Mouse (Mus musculus) forebrain, embryonic 11.5 days (tissue): Measurements from ENCODE around the gene Gal3st4. TPM values are rescaled to one million over a fixed set of nuclear protein-coding genes. Genes with fewer than 3 reads are reported as not detected.
A peak's percentile ranks its signal among the peaks of the same experiment; 100 is the strongest.
"Not testable (repeated sequence)": the region's sequence is repeated elsewhere in the genome, so short reads cannot be mapped to it uniquely, and the experiment has no call there.

ENCODE experiments used
- ATAC-seq: fragments of 200-750 bp; cut with Nextera tagmentation; replicated peaks from 2 replicates; pipeline ENCODE4 v1.8.0; 2017; ENCODE audit warnings: moderate TSS enrichment; ENCODE audit not compliant: low FRiP score
- DNase-seq: peaks from one replicate; pipeline ENCODE4 v3.0.0-alpha.2; 2017; ENCODE audit warnings: low spot score
- H3K27ac ChIP-seq: fragments of 300-500 bp; sonication (generic); 2 replicates; pipeline ENCODE4 v1.5.1; 2014; ENCODE audit warnings: low read depth, low read length
- H3K27me3 ChIP-seq: fragments of 300-500 bp; sonication (generic); 2 replicates; pipeline ENCODE4 v1.6.1; 2014; ENCODE audit warnings: mild to moderate bottlenecking, low read length, mixed read lengths; ENCODE audit not compliant: control insufficient read depth, insufficient read depth
- H3K36me3 ChIP-seq: fragments of 300-500 bp; sonication (generic); 2 replicates; pipeline ENCODE4 v1.6.1; 2014; ENCODE audit warnings: mild to moderate bottlenecking, low read length, moderate library complexity, mixed read lengths; ENCODE audit not compliant: control insufficient read depth, insufficient read depth
- H3K4me1 ChIP-seq: fragments of 300-500 bp; sonication (generic); replicated peaks from 2 replicates; pipeline ENCODE4 v1.6.1; 2014; ENCODE audit warnings: low read length, mixed read lengths; ENCODE audit not compliant: control insufficient read depth, insufficient read depth
- H3K4me2 ChIP-seq: fragments of 300-500 bp; sonication (generic); 2 replicates; pipeline ENCODE4 v1.6.1; 2014; ENCODE audit warnings: low read depth, mild to moderate bottlenecking, low read length, moderate library complexity, mixed read lengths; ENCODE audit not compliant: severe bottlenecking
- H3K4me3 ChIP-seq: fragments of 300-500 bp; sonication (generic); 2 replicates; pipeline ENCODE4 v1.5.1; 2014; ENCODE audit warnings: low read depth, low read length
- H3K9ac ChIP-seq: fragments of 300-500 bp; sonication (generic); 2 replicates; pipeline ENCODE4 v1.6.1; 2014; ENCODE audit warnings: low read length
- H3K9me3 ChIP-seq: fragments of 300-500 bp; sonication (generic); 2 replicates; pipeline ENCODE4 v1.6.1; 2016; ENCODE audit warnings: low read length, mixed read lengths; ENCODE audit not compliant: control insufficient read depth
- WGBS: fragments of 180-500 bp; shearing (Covaris S2); extraction: QIAGEN DNeasy Blood & Tissue Kit; methylation state at CpG from one replicate; pipeline ENCODE4 v1.1.7; 2014; 5-methylcytosine and 5-hydroxymethylcytosine counted together
- polyA plus RNA-seq: library from polyadenylated mRNA; unstranded; fragments of >200 nt; fragmentation: Nextera tagmentation; extraction: Ambion mirVana; gene quantifications from 2 replicates; pipeline ENCODE4 v1.2.1, GENCODE M21; 2014

The Gal3st4 gene
- polyA plus RNA-seq, 1 experiment from 2014 or later, result 4.6 TPM

- H3K36me3 ChIP-seq, result no peaks in the 10 kb centered on the region
- no peaks in the 10 kb centered on the region for H3K9me3 ChIP-seq
- H3K27me3 ChIP-seq, result no peaks in the 10 kb centered on the region
- H3K9ac ChIP-seq, result no peak overlapping the region
- H3K4me2 ChIP-seq, result no peak overlapping the region
- no peaks in the 10 kb centered on the region for H3K4me1 ChIP-seq
- no peak overlapping the region for H3K27ac ChIP-seq
- ATAC-seq (no peak), DNase-seq (peak; percentile 84)
- no peak overlapping the region for H3K4me3 ChIP-seq
- 25% methylated on average over 4 of the region's 4 CpGs for WGBS
Measured at GRCm38 (mm10) chr5:138222111-138222510, 50.5 kb downstream of the Gal3st4 start.

GRCm38 (mm10) chr5:138219864-138220263 is 52.8 kb downstream of the Gal3st4 start:
- no peak overlapping the region for H3K27ac ChIP-seq
- H3K9ac ChIP-seq, result no peak overlapping the region
- no peaks in the 10 kb centered on the region for H3K36me3 ChIP-seq
- no peak overlapping the region for H3K4me3 ChIP-seq
- H3K9me3 ChIP-seq, result no peaks in the 10 kb centered on the region; the same call in 1 of the 2 replicates
- ATAC-seq (no peak), DNase-seq (no peak)
- no peaks in the 10 kb centered on the region for H3K4me1 ChIP-seq
- 87% methylated on average over 2 of the region's 2 CpGs for WGBS
- H3K27me3 ChIP-seq, result no peaks in the 10 kb centered on the region
- H3K4me2 ChIP-seq, result no peak overlapping the region

DNA sequence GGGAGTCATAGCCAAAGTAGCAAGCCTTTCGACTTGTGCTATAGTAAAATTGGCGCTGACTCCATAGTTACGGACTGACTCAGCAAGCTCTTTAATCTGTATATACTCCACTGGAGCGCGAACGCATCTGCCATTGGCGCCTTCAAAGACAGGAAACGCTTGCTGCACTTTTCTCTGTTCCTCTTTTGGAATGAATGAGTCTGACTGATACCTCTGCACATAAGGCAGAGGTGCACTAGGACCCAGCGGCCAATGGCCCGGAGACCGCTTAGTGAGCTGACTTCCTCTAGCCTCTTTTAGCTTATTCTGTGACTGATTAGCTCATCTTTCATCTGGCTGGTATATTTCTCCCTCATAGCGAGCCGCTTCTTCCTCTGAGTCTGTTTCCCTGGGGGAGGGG is 56.0 kb downstream of the Gal3st4 start:
- not testable (repeated sequence) for ATAC-seq, H3K4me3 ChIP-seq, H3K9me3 ChIP-seq, H3K4me1 ChIP-seq, H3K9ac ChIP-seq, H3K36me3 ChIP-seq, H3K27me3 ChIP-seq, DNase-seq, H3K27ac ChIP-seq, H3K4me2 ChIP-seq
- WGBS, result 96% methylated on average over 13 of the region's 13 CpGs

Other genes starting within 250 kb of the Gal3st4 start
- not detected in 2 replicates for gene Smok3c, start 219.6 kb downstream of the Gal3st4 start, polyA plus RNA-seq
- 34.0 and 34.2 TPM in 2 replicates for gene Zkscan1, start 187.8 kb downstream of the Gal3st4 start, polyA plus RNA-seq
- gene Zscan21, start 155.9 kb downstream of the Gal3st4 start, polyA plus RNA-seq, result 106 and 112 TPM in 2 replicates
- gene Zfp113, start 117.1 kb downstream of the Gal3st4 start, polyA plus RNA-seq, result 35.2 and 39.9 TPM in 2 replicates
- 248 and 275 TPM in 2 replicates for gene Cops6, start 111.8 kb downstream of the Gal3st4 start, polyA plus RNA-seq
- 24.0 and 24.1 TPM in 2 replicates for gene Ap4m1, start 100.8 kb downstream of the Gal3st4 start, polyA plus RNA-seq
- gene Mcm7, start 100.4 kb downstream of the Gal3st4 start, polyA plus RNA-seq, result 370 and 373 TPM in 2 replicates
- gene Taf6, start 85.4 kb downstream of the Gal3st4 start, polyA plus RNA-seq, result 150 and 155 TPM in 2 replicates
- 49.8 and 56.6 TPM in 2 replicates for gene Cnpy4, start 85.4 kb downstream of the Gal3st4 start, polyA plus RNA-seq
- 9.0 and 10.9 TPM in 2 replicates for gene Mblac1, start 78.5 kb downstream of the Gal3st4 start, polyA plus RNA-seq
- gene Nxpe5, start 46.9 kb downstream of the Gal3st4 start, polyA plus RNA-seq, result not detected in 2 replicates
- 38.6 and 39.9 TPM in 2 replicates for gene Lamtor4, start 17.4 kb downstream of the Gal3st4 start, polyA plus RNA-seq
- gene BC037034, start 8.8 kb downstream of the Gal3st4 start, polyA plus RNA-seq, result 9.3 and 11.8 TPM in 2 replicates
- gene Gm43720, start 7.1 kb upstream of the Gal3st4 start, polyA plus RNA-seq, result 0.05 and 0.08 TPM in 2 replicates
- 14.7 and 17.6 TPM in 2 replicates for gene Gpc2, start 7.2 kb upstream of the Gal3st4 start, polyA plus RNA-seq
- 5.4 and 5.7 TPM in 2 replicates for gene Stag3, start 7.4 kb upstream of the Gal3st4 start, polyA plus RNA-seq
- gene Pvrig, start 69.1 kb upstream of the Gal3st4 start, polyA plus RNA-seq, result not detected in 2 replicates
- 50.4 and 53.7 TPM in 2 replicates for gene Zfp157, start 168.6 kb upstream of the Gal3st4 start, polyA plus RNA-seq